Mouse (Mus musculus): ENCODE measurements at regions not wholly inside any gene's neighbourhood (a gene's known extent, or its start where the extent isn't known, plus 50 kb on each side); places are given as distances from the start of the nearest gene placed in this dataset.

DNA sequence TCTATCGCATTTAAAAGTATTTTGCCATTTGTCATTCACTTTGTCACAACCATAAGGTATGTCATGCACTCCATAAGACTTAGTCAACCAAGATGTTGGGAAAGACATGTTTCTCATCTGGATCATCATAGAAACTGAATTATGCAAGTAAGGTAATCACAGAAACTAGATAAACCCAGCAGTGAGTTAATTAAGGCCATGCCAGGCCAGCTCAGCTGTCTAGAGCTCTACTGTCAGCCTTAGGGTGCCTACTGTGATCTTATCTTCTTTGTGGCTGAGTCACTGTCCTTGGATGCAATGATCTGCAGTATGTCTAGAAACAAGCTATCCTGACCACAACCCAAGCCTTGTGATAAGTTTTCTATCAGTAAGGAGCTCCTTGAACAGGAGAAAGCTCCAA is 714.2 kb downstream of the Ntrk3 start:
- H3K27me3 ChIP-seq (ENCODE audit: control insufficient read depth, insufficient read depth, low read length) = no peaks in the 10 kb centered on the region
- no peak for TF ChIP-seq CTCF (IDR thresholded peaks at IDR 0.05; ENCODE audit: borderline replicate concordance, insufficient read depth, low read depth, low read length)
- no peak for TF ChIP-seq POLR2A (IDR thresholded peaks at IDR 0.05; ENCODE audit: borderline replicate concordance, insufficient read depth, low read length)
- 96% methylated on average over 1 of the region's 1 CpGs for WGBS
- H3K4me3 ChIP-seq (replicated peaks; ENCODE audit: insufficient read depth, low read depth, low read length) = no peak overlapping the region
- H3K4me1 ChIP-seq (ENCODE audit: control insufficient read depth, insufficient read depth, low read length) = no peaks in the 10 kb centered on the region
- no peak overlapping the region for H3K27ac ChIP-seq (ENCODE audit: insufficient read depth, low read length)
- no peak for DNase-seq

DNA sequence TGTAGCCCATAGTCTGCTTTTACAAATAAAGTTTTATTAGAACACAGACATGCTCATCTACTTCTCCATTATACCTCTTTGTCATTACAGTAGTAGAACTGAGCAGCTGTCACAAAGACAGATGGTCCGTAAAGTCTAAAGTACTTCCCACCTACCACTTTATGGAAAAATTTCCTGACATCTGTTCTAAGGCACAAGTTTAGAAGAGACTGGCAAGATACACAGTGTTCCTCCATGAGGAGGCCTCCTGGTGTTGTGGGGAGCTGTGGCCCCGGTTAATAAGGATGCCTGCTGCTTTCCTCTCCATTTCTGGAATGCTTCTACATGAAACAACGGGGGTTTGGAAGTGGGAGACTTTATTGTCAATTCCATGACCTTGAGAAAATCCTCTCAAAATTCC is 714.7 kb downstream of the Ntrk3 start:
- WGBS = 48% methylated on average over 3 of the region's 3 CpGs
- no peak for DNase-seq
- Histone ChIP-seq H3K27ac (ENCODE audit: insufficient read depth, low read length) (no peak overlapping the region), H3K4me3 (replicated peaks; ENCODE audit: insufficient read depth, low read depth, low read length) (no peak overlapping the region), H3K4me1 (ENCODE audit: control insufficient read depth, insufficient read depth, low read length) (no peaks in the 10 kb centered on the region), H3K27me3 (ENCODE audit: control insufficient read depth, insufficient read depth, low read length) (no peaks in the 10 kb centered on the region)
- TF ChIP-seq CTCF (IDR thresholded peaks at IDR 0.05; ENCODE audit: borderline replicate concordance, insufficient read depth, low read depth, low read length) = no peak
- TF ChIP-seq POLR2A (IDR thresholded peaks at IDR 0.05; ENCODE audit: borderline replicate concordance, insufficient read depth, low read length) = no peak

DNA sequence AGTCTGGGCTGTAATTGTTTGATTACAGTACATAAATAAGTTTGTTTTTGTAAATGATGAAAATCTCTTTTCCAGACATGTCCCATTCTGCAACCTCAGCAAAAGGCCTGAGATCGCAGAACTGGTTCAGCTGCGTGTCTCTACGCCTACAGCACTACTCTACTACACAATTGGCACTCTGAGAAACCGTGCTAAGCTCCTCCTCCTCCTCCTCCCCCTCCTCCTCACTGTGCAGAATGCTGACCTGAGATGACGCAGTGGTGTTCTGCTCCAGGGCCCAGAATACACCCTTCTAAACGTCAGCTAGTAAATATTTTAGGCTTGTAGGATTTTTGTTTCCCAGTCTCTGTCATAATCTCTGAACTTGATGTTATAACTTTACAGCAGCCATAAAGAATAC is 724.2 kb downstream of the Ntrk3 start:
- Histone ChIP-seq H3K4me1 (ENCODE audit: control insufficient read depth, insufficient read depth, low read length) (no peaks in the 10 kb centered on the region), H3K4me3 (replicated peaks; ENCODE audit: insufficient read depth, low read depth, low read length) (no peak overlapping the region), H3K27me3 (ENCODE audit: control insufficient read depth, insufficient read depth, low read length) (no peaks in the 10 kb centered on the region), H3K27ac (ENCODE audit: insufficient read depth, low read length) (no peak overlapping the region)
- 58% methylated on average over 6 of the region's 6 CpGs for WGBS
- no peak for TF ChIP-seq POLR2A (IDR thresholded peaks at IDR 0.05; ENCODE audit: borderline replicate concordance, insufficient read depth, low read length)
- TF ChIP-seq CTCF (IDR thresholded peaks at IDR 0.05; ENCODE audit: borderline replicate concordance, insufficient read depth, low read depth, low read length) = no peak
- DNase-seq = no peak

DNA sequence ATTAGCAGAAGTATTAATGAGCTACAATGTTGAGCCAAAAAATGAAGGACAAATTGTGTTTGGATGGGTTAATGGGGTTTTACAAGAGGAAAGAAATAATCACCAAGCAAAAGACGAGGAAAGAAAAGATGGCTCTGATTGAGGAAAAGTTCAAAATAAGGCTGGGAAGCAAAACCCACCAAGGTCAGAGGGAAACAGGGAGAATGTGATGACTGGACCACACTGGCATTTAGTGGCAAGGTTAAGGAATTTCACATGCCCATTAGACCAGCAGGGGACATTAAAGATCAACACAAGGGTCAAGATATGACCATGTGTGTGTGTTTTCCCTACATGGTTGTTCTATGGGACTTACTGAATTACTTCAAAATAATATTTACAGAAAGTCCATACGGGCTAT is 734.7 kb downstream of the Ntrk3 start:
- no peaks in the 10 kb centered on the region for H3K4me1 ChIP-seq (ENCODE audit: control insufficient read depth, insufficient read depth, low read length)
- H3K27me3 ChIP-seq (ENCODE audit: control insufficient read depth, insufficient read depth, low read length) = no peaks in the 10 kb centered on the region
- no peak for DNase-seq
- no peak overlapping the region for H3K4me3 ChIP-seq (replicated peaks; ENCODE audit: insufficient read depth, low read depth, low read length)
- 89% methylated on average over 2 of the region's 2 CpGs for WGBS
- TF ChIP-seq POLR2A (IDR thresholded peaks at IDR 0.05; ENCODE audit: borderline replicate concordance, insufficient read depth, low read length) = no peak
- no peak for TF ChIP-seq CTCF (IDR thresholded peaks at IDR 0.05; ENCODE audit: borderline replicate concordance, insufficient read depth, low read depth, low read length)
- H3K27ac ChIP-seq (ENCODE audit: insufficient read depth, low read length) = no peak overlapping the region

DNA sequence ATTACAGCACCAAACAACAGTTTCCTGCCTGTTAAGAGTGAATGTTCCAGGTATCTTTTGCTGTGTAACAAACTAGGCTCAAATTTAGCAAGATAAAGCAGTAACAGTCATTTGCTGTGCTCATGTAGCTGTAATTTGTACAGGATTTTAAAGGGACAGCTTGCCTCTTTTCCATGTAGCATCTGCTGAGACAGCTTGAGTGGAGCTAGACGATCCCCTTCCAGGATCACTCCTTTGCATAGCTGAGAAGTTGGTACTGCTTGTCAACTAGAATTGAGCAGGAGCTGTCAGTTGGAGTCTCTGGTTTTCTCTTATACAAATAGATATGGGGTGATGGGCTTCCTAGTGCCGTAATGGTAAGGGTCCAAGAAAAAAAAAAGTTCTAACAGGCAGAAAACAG is 744.0 kb downstream of the Ntrk3 start:
- no peaks in the 10 kb centered on the region for H3K27me3 ChIP-seq (ENCODE audit: control insufficient read depth, insufficient read depth, low read length)
- TF ChIP-seq POLR2A (IDR thresholded peaks at IDR 0.05; ENCODE audit: borderline replicate concordance, insufficient read depth, low read length) (no peak), CTCF (IDR thresholded peaks at IDR 0.05; ENCODE audit: borderline replicate concordance, insufficient read depth, low read depth, low read length) (no peak)
- H3K27ac ChIP-seq (ENCODE audit: insufficient read depth, low read length) = no peak overlapping the region
- 67% methylated on average over 2 of the region's 2 CpGs for WGBS
- DNase-seq = no peak
- no peaks in the 10 kb centered on the region for H3K4me1 ChIP-seq (ENCODE audit: control insufficient read depth, insufficient read depth, low read length)
- H3K4me3 ChIP-seq (replicated peaks; ENCODE audit: insufficient read depth, low read depth, low read length) = no peak overlapping the region

DNA sequence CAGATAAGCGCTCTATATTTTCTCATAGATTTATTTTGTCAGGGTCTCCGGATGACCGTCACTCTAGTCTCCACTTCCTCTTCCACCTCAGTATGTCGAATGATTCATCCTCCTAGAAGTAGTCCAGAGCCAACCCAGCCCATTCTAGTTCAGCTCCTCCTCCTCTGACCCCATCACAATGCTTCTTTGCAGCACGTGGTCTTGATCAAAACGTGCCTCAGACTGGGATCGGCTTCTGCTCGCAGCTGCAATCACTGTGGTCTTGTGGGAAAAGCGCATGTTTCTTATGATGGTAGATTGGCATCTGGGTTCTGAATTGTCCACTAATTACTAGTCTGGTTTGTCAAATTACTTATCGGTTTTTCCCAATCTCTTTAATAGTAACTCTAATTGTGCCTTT is 747.7 kb downstream of the Ntrk3 start:
- WGBS = 75% methylated on average over 10 of the region's 10 CpGs
- Histone ChIP-seq H3K27ac (ENCODE audit: insufficient read depth, low read length) (no peak overlapping the region), H3K27me3 (ENCODE audit: control insufficient read depth, insufficient read depth, low read length) (no peaks in the 10 kb centered on the region), H3K4me1 (ENCODE audit: control insufficient read depth, insufficient read depth, low read length) (no peaks in the 10 kb centered on the region), H3K4me3 (replicated peaks; ENCODE audit: insufficient read depth, low read depth, low read length) (no peak overlapping the region)
- no peak for TF ChIP-seq POLR2A (IDR thresholded peaks at IDR 0.05; ENCODE audit: borderline replicate concordance, insufficient read depth, low read length)
- TF ChIP-seq CTCF (IDR thresholded peaks at IDR 0.05; ENCODE audit: borderline replicate concordance, insufficient read depth, low read depth, low read length) = no peak
- DNase-seq = no peak

DNA sequence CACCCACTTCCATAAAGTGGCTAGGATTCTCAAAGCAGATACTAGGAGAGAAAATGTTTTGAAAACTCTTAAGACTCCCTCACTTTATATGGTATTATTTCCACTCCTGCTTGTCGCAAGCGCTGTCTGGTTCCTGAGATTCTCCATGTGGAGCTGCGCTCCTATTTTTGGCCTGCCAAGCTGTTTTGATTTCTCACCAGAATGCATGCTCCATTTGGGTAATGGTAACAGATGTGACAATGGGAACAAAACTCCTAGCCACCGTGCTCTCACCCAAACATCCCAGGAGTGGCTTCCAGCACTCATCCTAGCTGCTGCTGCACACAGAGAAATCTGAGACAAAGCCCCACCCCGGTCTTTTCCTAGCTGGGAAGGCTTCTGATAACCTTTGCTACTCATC is 749.6 kb downstream of the Ntrk3 start:
- no peaks in the 10 kb centered on the region for H3K4me1 ChIP-seq (ENCODE audit: control insufficient read depth, insufficient read depth, low read length)
- TF ChIP-seq CTCF (IDR thresholded peaks at IDR 0.05; ENCODE audit: borderline replicate concordance, insufficient read depth, low read depth, low read length) (no peak), POLR2A (IDR thresholded peaks at IDR 0.05; ENCODE audit: borderline replicate concordance, insufficient read depth, low read length) (no peak)
- 40% methylated on average over 5 of the region's 5 CpGs for WGBS
- H3K27me3 ChIP-seq (ENCODE audit: control insufficient read depth, insufficient read depth, low read length) = no peaks in the 10 kb centered on the region
- no peak for DNase-seq
- H3K4me3 ChIP-seq (replicated peaks; ENCODE audit: insufficient read depth, low read depth, low read length) = no peak overlapping the region
- no peak overlapping the region for H3K27ac ChIP-seq (ENCODE audit: insufficient read depth, low read length)

DNA sequence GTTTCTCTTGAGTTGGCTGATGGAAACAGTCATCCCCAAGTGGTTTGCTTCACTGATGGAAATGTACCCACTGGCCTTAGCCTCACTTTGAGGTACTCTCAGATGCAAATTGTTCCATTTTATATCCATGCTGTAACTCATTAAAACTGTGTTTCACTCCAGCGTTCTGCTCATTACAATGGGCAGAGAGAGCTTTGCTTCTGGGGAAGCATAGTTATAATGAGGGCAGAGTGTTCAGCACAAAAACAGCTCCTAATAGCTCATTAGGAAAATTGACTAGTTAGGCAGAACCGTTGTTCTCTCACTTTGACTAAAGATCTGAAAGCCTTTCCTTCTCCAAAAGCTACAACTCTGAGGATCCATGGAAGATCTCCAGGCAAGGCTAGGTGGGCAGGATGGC is 771.2 kb downstream of the Ntrk3 start:
- no peaks in the 10 kb centered on the region for H3K4me1 ChIP-seq (ENCODE audit: control insufficient read depth, insufficient read depth, low read length)
- no peak overlapping the region for H3K27ac ChIP-seq (ENCODE audit: insufficient read depth, low read length)
- no peak overlapping the region for H3K4me3 ChIP-seq (replicated peaks; ENCODE audit: insufficient read depth, low read depth, low read length)
- no peak for DNase-seq
- no peak for TF ChIP-seq CTCF (IDR thresholded peaks at IDR 0.05; ENCODE audit: borderline replicate concordance, insufficient read depth, low read depth, low read length)
- TF ChIP-seq POLR2A (IDR thresholded peaks at IDR 0.05; ENCODE audit: borderline replicate concordance, insufficient read depth, low read length) = no peak
- H3K27me3 ChIP-seq (ENCODE audit: control insufficient read depth, insufficient read depth, low read length) = no peaks in the 10 kb centered on the region
- WGBS = 80% methylated on average over 2 of the region's 2 CpGs

All from cerebellum, adult 2 months (tissue).